21 mouse cellular contexts compared by ENCODE assay signal in genomic region chr17:86218553-86218952, GRCm38 (mm10). TPM values are rescaled to one million over a fixed set of nuclear protein-coding genes. Genes with fewer than 3 reads are reported as not detected.
A peak's percentile ranks its signal among the peaks of the same experiment; 100 is the strongest.
DNase-seq lines count a peak whose midpoint lies in the region; ATAC-seq and TF ChIP-seq lines count a peak whose summit lies in the region.
"Had no signal": no experiment of that assay in that cellular context is flagged by ENCODE, and none has a peak within 500 bp of the region (broad histone marks: within the 10 kb centered on the region; RNA-seq: fewer than 3 reads in every experiment).

No protein-coding gene starts in this region.

- no peak for DNase-seq in layer of hippocampus, adult 2 months (ENCODE audit: low spot score in 2 of 2)
- DNase-seq in layer of hippocampus, postnatal 36 days: no peak
- DNase-seq in 416B (ENCODE audit: low read depth): peak; percentile 39
- DNase-seq in right cerebral cortex, adult 2 months (ENCODE audit: low spot score in 2 of 2): no peak
- no peak for DNase-seq in gastrocnemius, postnatal 14 days
- DNase-seq: adrenal gland, adult 8-10 months; adrenal gland, postnatal 25 days; cerebellum, adult 11-12 months; cerebellum, adult 8-10 months; cerebellum, postnatal 10 days; cerebellum, postnatal 36 days; gastrocnemius, postnatal 36 days; heart, adult 11 months had no signal

- peak overlapping the region; percentile 43 for H3K27ac ChIP-seq in layer of hippocampus, adult 2 months
- H3K27ac ChIP-seq: forebrain, embryonic 10.5 days; forebrain, embryonic 13.5 days; hindbrain, embryonic 12.5 days; hindbrain, embryonic 15.5 days had no signal

- intact Hi-C loops in gastrocnemius, postnatal 14 days (cut with DNase I; ENCODE audit: low total_unique reads): loop anchor here (5.0 kb wide), 1 partner anchor 56 kb away; no protein-coding TSS in a partner anchor

- no peak overlapping the region for H3K4me3 ChIP-seq in layer of hippocampus, adult 2 months
- H3K4me3 ChIP-seq: forebrain, embryonic 10.5 days; forebrain, embryonic 13.5 days; hindbrain, embryonic 12.5 days; hindbrain, embryonic 15.5 days had no signal

- no peak for TF ChIP-seq CTCF in layer of hippocampus, adult 2 months (conservative IDR thresholded peaks at IDR 0.05)

- peak; percentile 61 for ATAC-seq in granulocyte monocyte progenitor cell, adult 5-6 weeks (replicated peaks; ENCODE audit: poor library complexity, severe bottlenecking)
- ATAC-seq: activated CD4-positive, CD25-positive, alpha-beta regulatory T cell, adult 4 months; CD4-positive, CD25-positive, alpha-beta regulatory T cell, adult 4 months; forebrain, embryonic 13.5 days; forebrain, embryonic 16.5 days had no signal

RNA-seq across cellular contexts. Expression of gene Prkce, which starts 51.0 kb away (rescaled TPM):
- total RNA-seq in layer of hippocampus, adult 2 months (2021): 100 to 1,000 TPM; 422 to 451 TPM
- 100 to 1,000 TPM; 416 to 425 TPM for total RNA-seq in layer of hippocampus, postnatal 36 days (2021)
- total RNA-seq in granulocyte monocyte progenitor cell, adult 5-6 weeks (2014; fragmentation: Nextera tagmentation): 4.0 and 5.9 TPM in 2 replicates
- total RNA-seq in granulocyte monocyte progenitor cell, adult 5-6 weeks (2017): 2.0 and 2.3 TPM in 2 replicates
- total RNA-seq in gastrocnemius, postnatal 14 days (2021): 1 to 10 TPM; 8.7 TPM

Comparison
In these comparisons a context has a peak if more than half of its experiments do, and no peak if none do; other contexts are left out.
1. RNA of gene Prkce, which starts 51.0 kb away (total RNA-seq): 422 to 451 TPM in layer of hippocampus, adult 2 months and 416 to 425 TPM in layer of hippocampus, postnatal 36 days; 8.7 TPM in gastrocnemius, postnatal 14 days and 2.0 to 5.9 TPM in granulocyte monocyte progenitor cell, adult 5-6 weeks; every median in the first group is over 10 times any median in the second.